Mouse (Mus musculus): ENCODE results near the gene Jchain. TPM values are rescaled to one million over a fixed set of nuclear protein-coding genes. Genes with fewer than 3 reads are reported as not detected.

The Jchain gene
- polyA plus RNA-seq, 1 experiment: 1.3 TPM

DNA sequence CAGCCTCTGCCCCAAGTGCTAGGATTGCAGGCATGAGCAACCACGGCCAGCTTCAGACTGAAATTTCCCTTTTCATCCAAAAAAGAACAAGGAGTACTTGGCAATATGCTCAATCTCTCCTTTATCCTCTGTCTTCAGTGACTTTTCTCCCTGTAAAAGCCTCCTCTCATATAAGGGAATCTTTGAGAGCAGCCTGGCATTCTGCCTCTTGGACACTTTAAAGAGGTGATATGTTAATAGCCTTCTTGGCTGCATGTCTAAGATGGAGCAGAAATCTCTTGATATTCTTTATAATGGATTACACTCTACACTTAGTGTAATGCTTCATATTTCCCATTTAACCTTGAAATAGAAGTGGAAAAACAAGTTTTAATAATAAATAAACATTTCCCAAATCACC lies 3.2 kb upstream of the Jchain start:
- no peak for DNase-seq (ENCODE audit: low spot score)

DNA sequence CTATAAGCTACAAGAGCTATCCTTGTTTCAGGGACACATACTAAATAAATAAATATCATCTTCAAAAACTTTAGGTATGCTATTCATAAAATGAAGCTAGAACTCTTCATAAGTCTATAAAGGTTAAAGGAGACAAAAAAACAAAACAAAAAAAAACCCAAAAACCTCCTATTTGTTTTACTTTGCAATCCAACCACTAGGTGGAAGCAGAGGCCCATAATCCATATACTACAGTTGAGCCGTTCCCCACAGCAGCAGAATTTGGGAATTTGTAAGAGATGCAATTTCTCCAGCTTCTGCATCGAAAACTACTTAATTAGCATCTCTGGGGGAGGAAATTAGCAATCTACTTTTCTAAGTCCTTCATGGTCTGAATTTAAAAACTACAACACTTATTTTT lies 8.5 kb downstream of the Jchain start:
- DNase-seq (ENCODE audit: low spot score): no peak

DNA sequence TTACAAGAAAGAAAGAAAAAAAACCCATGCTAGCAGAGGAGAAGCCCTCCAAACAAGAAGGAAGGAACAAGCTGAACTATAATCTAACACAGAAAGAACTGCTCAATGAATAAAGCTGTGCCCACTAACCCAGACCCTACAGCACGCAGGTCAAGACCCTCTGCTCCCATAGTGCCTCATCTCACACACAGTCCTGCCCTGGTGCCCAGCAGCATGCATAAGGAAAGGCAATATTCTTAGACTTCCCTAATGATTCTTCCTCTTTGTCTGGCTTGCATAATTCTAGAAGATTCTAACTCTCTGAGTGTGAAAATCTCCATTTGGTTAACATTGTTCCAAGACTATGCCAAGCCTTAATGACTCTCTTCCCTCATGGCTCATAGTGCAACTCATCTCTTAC lies 18.7 kb downstream of the Jchain start:
- DNase-seq (ENCODE audit: low spot score): no peak

DNA sequence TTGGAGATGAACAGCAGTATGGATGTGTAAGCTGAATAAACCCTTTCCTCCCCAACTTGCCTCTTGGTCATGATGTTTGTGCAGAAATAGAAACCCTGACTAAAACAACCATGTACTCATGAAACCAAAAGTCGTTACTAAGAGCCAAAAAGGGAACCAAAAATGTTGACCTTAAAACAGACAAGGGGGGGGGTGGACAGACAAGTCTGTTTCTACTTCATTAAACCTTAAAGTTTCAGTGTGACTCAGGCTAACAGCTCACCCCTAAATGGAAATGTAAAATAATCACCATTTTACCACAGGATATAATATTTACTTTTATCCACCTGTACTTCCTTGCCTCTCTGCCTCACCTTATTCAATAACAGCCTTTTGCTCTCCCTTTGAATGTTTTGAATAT lies 19.1 kb downstream of the Jchain start:
- DNase-seq (ENCODE audit: low spot score): no peak

DNA sequence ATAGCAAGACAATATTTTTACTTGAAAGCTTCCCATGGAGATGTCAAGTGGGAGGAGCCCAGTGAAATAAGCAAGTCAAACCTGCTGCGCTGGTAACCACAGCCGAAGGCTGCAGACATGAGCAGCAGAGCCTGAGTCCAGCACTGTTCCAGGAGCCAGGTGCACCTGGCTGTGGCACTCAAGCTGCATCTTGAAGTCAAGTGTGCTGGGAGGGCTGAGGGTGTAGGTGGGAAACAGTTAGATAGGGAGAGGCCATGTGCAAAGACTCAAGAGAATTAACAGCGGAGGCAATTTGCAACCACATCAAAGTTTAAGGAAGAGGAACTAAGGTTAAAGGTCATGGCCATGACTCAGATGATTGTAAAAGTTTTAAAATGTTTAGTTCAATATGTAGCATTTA lies 27.9 kb downstream of the Jchain start:
- no peak for DNase-seq (ENCODE audit: low spot score)

DNA sequence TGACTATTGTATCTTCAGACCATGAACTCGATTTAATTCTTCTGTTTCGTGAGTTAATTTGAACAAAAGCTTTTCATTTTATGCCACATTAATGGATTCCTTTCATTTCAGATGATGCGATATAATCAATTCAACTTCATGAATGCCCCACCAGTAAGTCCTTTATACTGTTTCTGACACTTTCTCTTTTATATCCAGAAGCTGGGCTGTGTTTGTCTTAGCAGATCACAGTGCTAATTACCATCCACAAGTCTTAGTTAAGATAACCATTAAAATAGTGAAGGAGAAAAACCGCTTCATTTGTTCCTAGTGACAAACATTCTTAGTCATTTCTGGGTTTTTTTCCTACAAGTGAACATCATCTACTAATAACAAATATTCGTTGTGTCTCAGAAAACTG lies 36.6 kb downstream of the Jchain start:
- DNase-seq (ENCODE audit: low spot score): no peak

DNA sequence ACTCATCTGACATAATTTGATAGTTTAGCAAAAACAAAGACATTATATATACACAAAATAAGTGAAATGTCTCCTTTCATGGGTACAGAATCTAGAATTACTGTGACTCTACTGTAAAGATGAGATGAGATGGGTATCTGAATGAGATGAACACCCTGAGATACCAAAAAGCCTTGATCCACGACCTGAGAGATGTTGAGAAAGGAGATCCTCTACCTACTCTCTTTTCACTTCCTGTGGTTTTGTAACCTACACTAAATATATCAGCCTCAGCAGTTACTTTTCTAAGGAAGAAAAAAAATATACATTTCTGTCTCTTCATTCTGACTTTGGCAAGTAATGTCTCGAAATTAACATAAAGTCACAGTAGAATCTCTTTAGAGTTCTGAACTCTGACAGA lies 38.7 kb downstream of the Jchain start:
- DNase-seq (ENCODE audit: low spot score): no peak

DNA sequence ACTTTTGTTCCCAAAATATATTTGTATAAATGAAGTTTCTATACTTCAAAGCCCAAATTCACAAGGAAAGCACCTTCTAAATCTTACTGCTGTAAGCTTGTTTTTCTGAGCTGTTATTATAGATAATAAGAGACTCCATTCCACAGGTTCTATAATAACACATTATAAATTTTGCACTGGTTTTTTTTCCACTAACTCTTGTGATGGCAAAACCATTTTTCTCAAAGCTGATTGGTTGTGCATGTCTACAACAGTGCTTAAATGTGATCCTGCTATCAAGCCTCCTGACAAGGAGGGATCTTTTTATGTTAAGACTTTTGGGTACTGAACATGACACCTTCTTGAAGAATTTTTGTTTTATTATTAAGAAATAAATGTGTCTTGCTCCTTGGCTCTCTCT lies 40.0 kb downstream of the Jchain start, which contains the start of gene Enam:
Gene Enam, plus strand, starts transcription at position 301 of the 400 bp plus-strand sequence.
- DNase-seq (ENCODE audit: low spot score): no peak

Other genes with a start within 250 kb of the Jchain start
- gene Prol1, start 210.6 kb downstream of the Jchain start, polyA plus RNA-seq (2012; rRNA removed): not detected in 2 replicates
- not detected in 2 replicates for gene Amtn, start 151.8 kb downstream of the Jchain start, polyA plus RNA-seq (2012; rRNA removed)
- gene Ambn, start 71.9 kb downstream of the Jchain start, polyA plus RNA-seq (2012; rRNA removed): not detected in 2 replicates
- not detected in 2 replicates for gene Enam, start 39.9 kb downstream of the Jchain start, polyA plus RNA-seq (2012; rRNA removed)
- gene Utp3, start 26.6 kb upstream of the Jchain start, polyA plus RNA-seq (2012; rRNA removed): 36.2 and 45.2 TPM in 2 replicates
- 21.6 and 23.3 TPM in 2 replicates for gene Rufy3, start 37.1 kb upstream of the Jchain start, polyA plus RNA-seq (2012; rRNA removed)
- 48.4 and 53.5 TPM in 2 replicates for gene Grsf1, start 148.3 kb upstream of the Jchain start, polyA plus RNA-seq (2012; rRNA removed)
- 20.3 and 23.8 TPM in 2 replicates for gene Mob1b, start 193.0 kb upstream of the Jchain start, polyA plus RNA-seq (2012; rRNA removed)
- 5.8 TPM in 2 replicates for gene Dck, start 237.1 kb upstream of the Jchain start, polyA plus RNA-seq (2012; rRNA removed)